Mouse (Mus musculus) hindbrain, embryonic 16.5 days (tissue): ENCODE data around the gene Chrna4. TPM values are rescaled to one million over a fixed set of nuclear protein-coding genes. Genes with fewer than 3 reads are reported as not detected.
A peak's percentile ranks its signal among the peaks of the same experiment; 100 is the strongest.

ENCODE experiments used
- ATAC-seq: fragments of 200-750 bp; cut with Nextera tagmentation; 2 replicates; pipeline ENCODE4 v1.8.0; 2017; ENCODE audit warnings: moderate TSS enrichment, moderate library complexity
- H3K27ac ChIP-seq: fragments of 300-500 bp; sonication (generic); 2 replicates; pipeline ENCODE4 v1.5.1; 2014; ENCODE audit warnings: low read depth, mild to moderate bottlenecking, control low read depth, low read length, moderate library complexity
- H3K27me3 ChIP-seq: fragments of 300-500 bp; sonication (generic); replicated peaks from 2 replicates; pipeline ENCODE4 v1.6.1; 2014; ENCODE audit warnings: low read length; ENCODE audit not compliant: control insufficient read depth, insufficient read depth
- H3K36me3 ChIP-seq: fragments of 300-500 bp; sonication (generic); 2 replicates; pipeline ENCODE4 v1.6.1; 2014; ENCODE audit warnings: mild to moderate bottlenecking, low read length, moderate library complexity, mixed read lengths; ENCODE audit not compliant: control insufficient read depth, insufficient read depth
- H3K4me1 ChIP-seq: fragments of 300-500 bp; sonication (generic); 2 replicates; pipeline ENCODE4 v1.6.1; 2014; ENCODE audit warnings: low read depth, low read length; ENCODE audit not compliant: control insufficient read depth, insufficient read depth
- H3K4me2 ChIP-seq: fragments of 300-500 bp; sonication (generic); 2 replicates; pipeline ENCODE4 v1.6.1; 2014; ENCODE audit warnings: mild to moderate bottlenecking, low read length, control low read depth, moderate library complexity
- H3K4me3 ChIP-seq: fragments of 300-500 bp; sonication (generic); 2 replicates; pipeline ENCODE4 v1.5.1; 2014; ENCODE audit warnings: mild to moderate bottlenecking, low read length, control low read depth, moderate library complexity
- H3K9ac ChIP-seq: fragments of 300-500 bp; sonication (generic); 2 replicates; pipeline ENCODE4 v1.6.1; 2014; ENCODE audit warnings: low read depth, mild to moderate bottlenecking, control low read depth, low read length, moderate library complexity
- H3K9me3 ChIP-seq: fragments of 300-500 bp; sonication (generic); 2 replicates; pipeline ENCODE4 v1.6.1; 2014; ENCODE audit warnings: mild to moderate bottlenecking, low read length, moderate library complexity; ENCODE audit not compliant: control insufficient read depth
- WGBS: fragments of 180-500 bp; shearing (Covaris S2); extraction: QIAGEN DNeasy Blood & Tissue Kit; methylation state at CpG from one replicate; pipeline ENCODE4 v1.1.7; 2014; 5-methylcytosine and 5-hydroxymethylcytosine counted together
- polyA plus RNA-seq: library from polyadenylated mRNA; unstranded; fragments of >200 nt; fragmentation: Nextera tagmentation; extraction: Ambion mirVana; gene quantifications from 2 replicates; pipeline ENCODE4 v1.2.1, GENCODE M21; 2015

Gene Chrna4
- polyA plus RNA-seq, 1 experiment from 2014 or later, result 40.4 TPM

DNA sequence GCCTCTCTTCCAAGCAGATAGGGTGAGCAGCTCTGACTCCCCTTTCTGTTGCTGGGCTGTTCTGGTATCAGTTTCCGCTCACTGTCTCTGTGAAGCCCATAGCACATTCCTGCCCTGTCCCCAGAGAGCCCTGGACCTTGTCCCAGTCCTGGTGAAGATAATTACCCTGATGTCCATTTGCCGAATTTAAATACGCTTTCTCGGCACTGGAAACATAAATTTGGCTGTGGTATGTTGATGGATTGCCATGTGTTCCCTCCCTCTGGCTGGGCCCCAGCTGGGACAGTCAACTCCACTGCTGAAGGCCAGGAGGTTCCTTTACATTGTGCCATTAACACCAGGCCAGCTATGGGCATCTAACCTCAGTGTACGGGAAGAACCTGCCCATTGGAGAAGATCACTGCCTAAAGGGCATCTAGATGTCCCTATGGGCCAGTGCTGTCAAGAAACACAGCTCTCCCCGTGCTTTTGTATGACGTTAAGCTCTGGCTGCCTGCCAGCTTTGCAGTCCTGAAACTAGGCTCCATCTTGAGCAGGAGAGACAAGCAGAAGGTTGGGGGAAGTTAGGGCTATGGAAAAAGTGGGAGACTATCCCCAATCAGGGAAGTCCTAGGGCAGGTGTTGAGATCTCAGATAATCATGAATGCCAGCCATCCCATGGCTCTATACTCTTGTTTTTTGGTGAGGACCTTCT is 5.1 kb upstream of the Chrna4 start:
- H3K4me1 ChIP-seq, result peaks cover 3% of the 10 kb centered on the region; the same call in 1 of the 2 replicates
- H3K9me3 ChIP-seq, result no peaks in the 10 kb centered on the region
- H3K4me2 ChIP-seq, result no peak overlapping the region
- no peak overlapping the region for H3K9ac ChIP-seq
- 33% methylated on average over 7 of the region's 7 CpGs for WGBS
- no peaks in the 10 kb centered on the region for H3K27me3 ChIP-seq
- ATAC-seq, result no peak
- H3K27ac ChIP-seq, result no peak overlapping the region
- no peaks in the 10 kb centered on the region for H3K36me3 ChIP-seq
- no peak overlapping the region for H3K4me3 ChIP-seq

DNA sequence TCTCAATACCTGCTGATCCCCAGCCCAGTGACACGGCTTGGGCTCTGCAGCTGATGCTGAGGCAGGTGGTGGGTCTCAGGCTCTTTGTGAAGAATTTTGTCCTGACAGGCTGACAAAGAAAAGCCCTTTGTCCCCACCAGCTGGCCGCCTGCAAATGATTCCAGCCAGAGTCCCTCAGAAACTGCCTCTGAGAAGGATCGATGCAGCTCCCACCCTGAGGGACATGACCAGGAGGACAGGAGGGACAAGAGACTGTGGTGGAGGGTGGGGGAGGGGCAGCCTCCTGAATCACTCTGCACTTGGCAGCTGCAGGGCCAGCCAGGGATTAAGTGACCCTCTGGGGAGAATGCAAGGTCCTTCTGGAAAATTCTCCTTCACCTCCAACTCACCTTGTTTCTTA is 655 bp upstream of the Chrna4 start:
- no peaks in the 10 kb centered on the region for H3K9me3 ChIP-seq
- ATAC-seq, result no peak
- H3K4me2 ChIP-seq, result no peak overlapping the region
- H3K4me3 ChIP-seq, result no peak overlapping the region
- peaks cover 26% of the 10 kb centered on the region for H3K4me1 ChIP-seq
- WGBS, result 2% methylated on average over 3 of the region's 3 CpGs
- no peaks in the 10 kb centered on the region for H3K27me3 ChIP-seq
- H3K36me3 ChIP-seq, result no peaks in the 10 kb centered on the region
- no peak overlapping the region for H3K9ac ChIP-seq
- H3K27ac ChIP-seq, result no peak overlapping the region

DNA sequence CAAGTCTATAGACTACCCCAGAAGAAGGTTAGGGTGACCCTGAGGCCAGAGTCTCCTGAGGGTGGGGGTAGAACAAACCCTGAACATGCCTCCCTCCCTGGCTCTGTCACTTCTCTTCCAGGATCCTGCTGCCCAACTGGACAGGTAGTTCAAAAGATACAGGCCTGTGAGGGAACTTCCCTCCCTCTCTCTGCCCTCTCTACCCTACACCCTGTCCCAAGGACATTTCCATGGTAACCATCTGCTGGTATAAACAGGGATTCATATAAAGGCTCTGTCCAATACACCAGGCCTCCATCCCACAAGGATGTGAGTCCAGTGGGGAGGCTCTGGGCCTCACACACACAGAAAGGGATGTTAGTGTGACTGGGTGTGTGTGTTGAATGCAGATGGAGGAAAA is 970 bp downstream of the Chrna4 start:
- Histone ChIP-seq H3K27ac (peak overlapping the region; percentile 1; the same call in 1 of the 2 replicates), H3K4me2 (no peak overlapping the region), H3K4me1 (peaks cover 33% of the 10 kb centered on the region), H3K9me3 (no peaks in the 10 kb centered on the region), H3K9ac (no peak overlapping the region), H3K27me3 (no peaks in the 10 kb centered on the region), H3K36me3 (no peaks in the 10 kb centered on the region), H3K4me3 (no peak overlapping the region)
- ATAC-seq, result peak; percentile 8; the same call in 1 of the 2 replicates

DNA sequence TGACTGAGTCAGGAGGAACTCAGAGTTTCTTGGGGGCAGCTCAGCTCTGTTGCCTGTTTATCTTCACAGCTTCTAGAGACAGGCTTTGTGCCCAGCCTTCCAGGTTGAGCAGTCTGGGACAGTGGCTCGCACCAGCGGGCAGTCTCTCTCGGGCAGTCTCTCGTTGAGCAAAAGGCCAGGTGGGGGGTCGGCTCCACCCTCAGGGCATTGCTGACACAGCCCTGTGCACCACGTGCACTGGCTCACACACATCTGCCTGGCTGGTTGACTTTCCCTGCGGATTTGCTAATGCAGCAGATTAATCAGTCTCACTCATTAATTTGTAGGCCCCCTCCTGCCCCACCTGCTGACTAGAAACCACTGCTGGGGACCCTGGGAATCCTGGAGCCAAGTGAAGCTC is 1.4 kb downstream of the Chrna4 start:
- Histone ChIP-seq H3K4me2 (no peak overlapping the region), H3K9ac (no peak overlapping the region), H3K4me3 (no peak overlapping the region), H3K4me1 (peaks cover 36% of the 10 kb centered on the region), H3K9me3 (no peaks in the 10 kb centered on the region), H3K27me3 (no peaks in the 10 kb centered on the region), H3K27ac (no peak overlapping the region), H3K36me3 (no peaks in the 10 kb centered on the region)
- ATAC-seq, result 0 out of 2 replicates have a peak, but pooled peaks have one; percentile 8
- WGBS, result 6% methylated on average over 7 of the region's 7 CpGs

DNA sequence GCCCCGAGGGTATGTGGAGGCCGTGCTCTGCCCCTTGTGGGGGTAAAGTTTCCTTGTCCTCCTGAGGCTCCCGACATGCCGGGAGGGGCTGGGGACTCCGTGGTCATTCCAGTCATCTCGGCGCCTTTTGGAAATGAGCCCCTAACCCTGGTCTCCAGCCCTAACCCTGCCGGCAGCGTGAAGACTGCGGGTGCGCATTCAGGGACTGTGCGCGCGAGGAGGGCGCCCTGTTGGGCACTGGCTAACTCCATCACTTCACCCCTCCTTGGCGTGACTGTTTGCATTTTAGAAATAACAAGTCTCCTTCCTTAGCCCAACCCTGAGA is 4.0 kb downstream of the Chrna4 start:
- H3K4me3 ChIP-seq, result peak overlapping the region; percentile 81
- H3K9ac ChIP-seq, result peak overlapping the region; percentile 87
- H3K4me2 ChIP-seq, result peak overlapping the region; percentile 90
- under 1% methylated on average over 16 of the region's 16 CpGs for WGBS
- peak overlapping the region; percentile 61; the same call in 1 of the 2 replicates for H3K27ac ChIP-seq
- H3K27me3 ChIP-seq, result no peaks in the 10 kb centered on the region
- no peaks in the 10 kb centered on the region for H3K36me3 ChIP-seq
- H3K4me1 ChIP-seq, result peaks cover 36% of the 10 kb centered on the region
- no peaks in the 10 kb centered on the region for H3K9me3 ChIP-seq
- ATAC-seq, result peak; percentile 9; the same call in 1 of the 2 replicates

DNA sequence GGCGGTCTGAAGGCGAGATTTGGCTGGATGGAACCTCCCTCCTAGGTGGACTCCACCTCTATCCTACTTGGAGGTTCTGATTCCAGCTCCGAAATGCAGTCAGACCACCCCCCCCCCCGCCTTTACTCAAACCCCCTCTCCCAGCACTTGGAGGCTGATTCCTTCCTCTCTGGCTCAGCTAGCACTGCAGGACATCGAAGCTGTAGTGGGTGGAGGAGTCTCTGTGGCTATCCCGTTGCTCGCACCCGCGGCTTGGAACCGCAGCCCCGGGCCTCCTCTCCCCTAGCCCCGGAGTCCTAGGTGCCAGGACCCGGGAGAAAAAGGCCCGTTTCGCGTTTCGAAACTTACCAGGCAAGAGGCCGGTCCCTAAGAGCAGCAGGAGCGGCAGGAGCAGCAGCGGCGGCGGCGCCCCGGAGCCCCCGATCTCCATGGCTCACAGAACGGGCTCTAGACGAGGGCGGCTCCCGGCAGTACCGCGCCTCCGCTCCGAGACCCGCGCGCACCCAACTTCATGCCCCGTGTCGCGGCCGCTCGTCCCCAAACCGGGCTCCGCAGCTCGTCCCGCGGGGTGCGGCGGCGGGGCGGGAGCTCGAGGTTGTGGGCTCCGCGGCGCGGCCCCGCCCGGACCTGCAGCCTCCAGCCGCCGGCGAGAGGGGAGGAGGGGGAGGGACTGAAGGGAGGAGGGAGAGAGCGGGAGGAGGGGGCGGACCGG is 4.5 kb downstream of the Chrna4 start:
- peak overlapping the region; percentile 90 for H3K4me2 ChIP-seq
- WGBS, result under 1% methylated on average over 52 of the region's 63 CpGs
- peak overlapping the region; percentile 61; the same call in 1 of the 2 replicates for H3K27ac ChIP-seq
- H3K9ac ChIP-seq, result peak overlapping the region; percentile 87
- H3K4me3 ChIP-seq, result peak overlapping the region; percentile 81
- peaks cover 33% of the 10 kb centered on the region for H3K4me1 ChIP-seq
- ATAC-seq, result peak; percentile 12; the same call in 1 of the 2 replicates
- H3K27me3 ChIP-seq, result no peaks in the 10 kb centered on the region
- H3K36me3 ChIP-seq, result no peaks in the 10 kb centered on the region
- no peaks in the 10 kb centered on the region for H3K9me3 ChIP-seq

DNA sequence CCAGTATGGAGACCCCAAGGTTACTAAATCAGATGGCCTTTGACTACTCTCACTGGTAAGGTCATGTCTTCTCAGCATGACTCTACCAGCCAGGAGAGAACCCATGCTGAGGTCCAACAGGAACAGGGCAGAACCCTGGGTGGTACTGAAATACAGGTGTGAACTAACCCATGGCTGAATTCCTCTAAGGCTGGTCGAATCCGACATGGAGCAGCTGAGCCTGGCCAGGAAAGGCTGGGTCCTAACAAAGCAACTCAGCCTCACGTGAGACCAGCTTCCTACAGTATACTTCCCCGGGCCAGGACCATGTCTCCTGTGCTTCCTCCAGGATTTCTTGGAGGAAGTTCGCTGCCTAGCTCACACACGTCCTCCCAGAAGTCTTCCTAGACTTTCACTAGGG is 6.8 kb downstream of the Chrna4 start:
- WGBS, result 77% methylated on average over 6 of the region's 6 CpGs
- Histone ChIP-seq H3K27ac (no peak overlapping the region), H3K4me1 (peaks cover 17% of the 10 kb centered on the region), H3K36me3 (0 out of 2 replicates have a peak, but pooled peaks cover 2% of the 10 kb centered on the region), H3K9ac (no peak overlapping the region), H3K4me3 (no peak overlapping the region), H3K9me3 (no peaks in the 10 kb centered on the region), H3K4me2 (no peak overlapping the region), H3K27me3 (no peaks in the 10 kb centered on the region)
- no peak for ATAC-seq

DNA sequence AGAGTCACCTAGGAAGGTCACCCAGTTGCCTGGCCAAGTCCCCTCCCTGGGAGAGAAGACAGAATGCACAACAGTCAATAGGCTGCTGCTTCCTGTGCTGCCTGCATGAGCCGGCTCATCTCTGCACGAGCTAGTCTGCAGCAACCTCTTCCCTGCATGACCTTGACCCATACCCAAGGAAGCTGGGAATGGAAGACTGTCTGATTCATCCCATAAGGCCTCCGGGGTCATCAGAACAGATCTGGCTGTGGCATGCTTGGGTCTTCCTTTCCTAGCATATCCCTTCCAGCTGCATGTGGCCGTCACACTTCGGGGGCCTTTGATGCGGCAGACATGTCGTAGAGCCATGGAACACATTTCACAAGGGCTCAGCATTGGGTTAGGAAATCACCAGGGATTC is 8.2 kb downstream of the Chrna4 start:
- Histone ChIP-seq H3K27ac (no peak overlapping the region), H3K4me2 (no peak overlapping the region), H3K9me3 (no peaks in the 10 kb centered on the region), H3K9ac (no peak overlapping the region), H3K36me3 (0 out of 2 replicates have a peak, but pooled peaks cover 2% of the 10 kb centered on the region), H3K4me1 (peaks cover 16% of the 10 kb centered on the region), H3K4me3 (no peak overlapping the region), H3K27me3 (no peaks in the 10 kb centered on the region)
- no peak for ATAC-seq
- 83% methylated on average over 7 of the region's 7 CpGs for WGBS

DNA sequence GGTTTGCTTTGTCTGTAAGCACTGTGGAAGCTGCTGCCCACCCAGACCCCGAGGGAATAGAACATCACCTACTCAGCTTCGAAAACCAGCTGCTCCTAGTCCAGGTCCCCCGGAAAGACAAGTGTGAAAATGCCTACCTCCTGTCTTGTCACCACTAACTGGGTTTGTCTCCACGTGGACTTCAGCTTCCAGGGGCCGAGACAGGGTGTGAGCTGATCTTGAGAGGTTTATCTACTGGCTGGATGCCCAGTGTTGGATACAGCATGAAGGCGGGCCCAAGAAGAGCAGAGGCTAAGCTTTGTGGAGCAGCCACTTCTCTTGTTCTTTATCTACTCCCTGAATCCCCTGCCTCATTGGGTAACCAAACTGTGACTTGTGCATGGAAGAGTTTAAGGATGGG is 10.0 kb downstream of the Chrna4 start:
- no peaks in the 10 kb centered on the region for H3K9me3 ChIP-seq
- H3K36me3 ChIP-seq, result peaks cover 4% of the 10 kb centered on the region; the same call in 1 of the 2 replicates
- H3K27me3 ChIP-seq, result no peaks in the 10 kb centered on the region
- H3K4me3 ChIP-seq, result no peak overlapping the region
- H3K4me2 ChIP-seq, result no peak overlapping the region
- H3K27ac ChIP-seq, result no peak overlapping the region
- no peak for ATAC-seq
- WGBS, result 65% methylated on average over 6 of the region's 6 CpGs
- H3K4me1 ChIP-seq, result peaks cover 11% of the 10 kb centered on the region
- H3K9ac ChIP-seq, result no peak overlapping the region
